In genomic region chr5:17766006-17766677, GRCm38 (mm10) we compare ENCODE assay signal across 9 mouse cellular contexts.
A peak's percentile ranks its signal among the peaks of the same experiment; 100 is the strongest.
DNase-seq lines count a peak whose midpoint lies in the region; ATAC-seq and TF ChIP-seq lines count a peak whose summit lies in the region.
"Had no signal": no experiment of that assay in that cellular context is flagged by ENCODE, and none has a peak within 500 bp of the region (broad histone marks: within the 10 kb centered on the region; RNA-seq: fewer than 3 reads in every experiment).

No protein-coding gene starts in this region.

- no peaks in the 10 kb centered on the region for H3K4me1 ChIP-seq in embryonic facial prominence, embryonic 11.5 days (ENCODE audit: control insufficient read depth, insufficient read depth, low read length)
- no peaks in the 10 kb centered on the region for H3K4me1 ChIP-seq in embryonic facial prominence, embryonic 10.5 days
- no peaks in the 10 kb centered on the region for H3K4me1 ChIP-seq in neural tube, embryonic 11.5 days (ENCODE audit: control insufficient read depth, insufficient read depth, low read length)
- no peaks in the 10 kb centered on the region for H3K4me1 ChIP-seq in hindbrain, embryonic 16.5 days (ENCODE audit: control insufficient read depth, insufficient read depth, low read depth, low read length)
- H3K4me1 ChIP-seq in stomach, postnatal 0 days (replicated peaks; ENCODE audit: control insufficient read depth, insufficient read depth), result no peaks in the 10 kb centered on the region
- H3K4me1 ChIP-seq: megakaryocyte, embryonic 14.5 days had no signal

- peak; percentile 77 for DNase-seq in embryonic facial prominence, embryonic 11.5 days (ENCODE audit: low spot score)
- DNase-seq in embryonic facial prominence, embryonic 10.5 days (ENCODE audit: low spot score), result no peak
- DNase-seq in neural tube, embryonic 11.5 days (ENCODE audit: low spot score), result peak; percentile 33
- DNase-seq in neural tube, embryonic 10.5 days (ENCODE audit: extremely low spot score, low spot score), result no peak
- DNase-seq in stomach, postnatal 0 days (ENCODE audit: low spot score), result no peak
- DNase-seq in kidney, postnatal 14 days, result no peak
- DNase-seq in frontal cortex, postnatal 25 days (ENCODE audit: low spot score in 2 of 2), result no peak

- no peak for TF ChIP-seq EP300 in stomach, postnatal 0 days (optimal IDR thresholded peaks at IDR 0.05)

- no peaks in the 10 kb centered on the region for H3K27me3 ChIP-seq in embryonic facial prominence, embryonic 11.5 days (ENCODE audit: control insufficient read depth, insufficient read depth, low read length)
- no peaks in the 10 kb centered on the region for H3K27me3 ChIP-seq in embryonic facial prominence, embryonic 10.5 days (replicated peaks; ENCODE audit: low read depth, poor library complexity, severe bottlenecking)
- H3K27me3 ChIP-seq in neural tube, embryonic 11.5 days (ENCODE audit: control insufficient read depth, insufficient read depth, low read length), result no peaks in the 10 kb centered on the region
- no peaks in the 10 kb centered on the region for H3K27me3 ChIP-seq in hindbrain, embryonic 16.5 days (replicated peaks; ENCODE audit: control insufficient read depth, insufficient read depth, low read length)
- no peaks in the 10 kb centered on the region for H3K27me3 ChIP-seq in stomach, postnatal 0 days (ENCODE audit: control insufficient read depth, insufficient read depth, low read length)
- H3K27me3 ChIP-seq: megakaryocyte, embryonic 14.5 days had no signal

- no peaks in the 10 kb centered on the region for H3K36me3 ChIP-seq in embryonic facial prominence, embryonic 11.5 days (replicated peaks; ENCODE audit: control insufficient read depth, insufficient read depth, low read depth, low read length)
- H3K36me3 ChIP-seq in embryonic facial prominence, embryonic 10.5 days (replicated peaks), result no peaks in the 10 kb centered on the region
- no peaks in the 10 kb centered on the region for H3K36me3 ChIP-seq in neural tube, embryonic 11.5 days (ENCODE audit: control insufficient read depth, insufficient read depth, low read length)
- H3K36me3 ChIP-seq in hindbrain, embryonic 16.5 days (ENCODE audit: control insufficient read depth, insufficient read depth, low read length), result no peaks in the 10 kb centered on the region
- no peaks in the 10 kb centered on the region for H3K36me3 ChIP-seq in stomach, postnatal 0 days (ENCODE audit: control insufficient read depth, insufficient read depth, low read length)

- ATAC-seq in embryonic facial prominence, embryonic 11.5 days (replicated peaks; ENCODE audit: insufficient number of reproducible peaks, low FRiP score, low TSS enrichment, low read depth), result no peak
- peak; percentile 69; the same call in 1 of the 2 replicates for ATAC-seq in neural tube, embryonic 11.5 days (ENCODE audit: insufficient read depth, low FRiP score, low TSS enrichment)
- peak; percentile 83 for ATAC-seq in hindbrain, embryonic 16.5 days
- no peak for ATAC-seq in stomach, postnatal 0 days (ENCODE audit: low FRiP score, low TSS enrichment)

- H3K27ac ChIP-seq in embryonic facial prominence, embryonic 11.5 days (replicated peaks; ENCODE audit: low read depth, low read length), result no peak overlapping the region
- no peak overlapping the region for H3K27ac ChIP-seq in embryonic facial prominence, embryonic 10.5 days (replicated peaks)
- H3K27ac ChIP-seq in neural tube, embryonic 11.5 days (ENCODE audit: low read depth, low read length), result no peak overlapping the region
- H3K27ac ChIP-seq in hindbrain, embryonic 16.5 days (ENCODE audit: low read depth, low read length), result no peak overlapping the region
- no peak overlapping the region for H3K27ac ChIP-seq in stomach, postnatal 0 days (replicated peaks)

- no peak overlapping the region for H3K9ac ChIP-seq in embryonic facial prominence, embryonic 11.5 days (replicated peaks; ENCODE audit: low read length)
- no peak overlapping the region for H3K9ac ChIP-seq in neural tube, embryonic 11.5 days (ENCODE audit: low read length)
- H3K9ac ChIP-seq in hindbrain, embryonic 16.5 days (ENCODE audit: low read depth, low read length), result no peak overlapping the region
- no peak overlapping the region for H3K9ac ChIP-seq in stomach, postnatal 0 days (ENCODE audit: low read length)

- no peak overlapping the region for H3K4me2 ChIP-seq in embryonic facial prominence, embryonic 11.5 days (ENCODE audit: low read depth, low read length)
- no peak overlapping the region for H3K4me2 ChIP-seq in neural tube, embryonic 11.5 days (ENCODE audit: low read depth)
- no peak overlapping the region for H3K4me2 ChIP-seq in hindbrain, embryonic 16.5 days (ENCODE audit: low read length)
- H3K4me2 ChIP-seq in stomach, postnatal 0 days (replicated peaks; ENCODE audit: low read depth), result no peak overlapping the region

- no peak overlapping the region for H3K4me3 ChIP-seq in embryonic facial prominence, embryonic 11.5 days (ENCODE audit: low read depth, low read length)
- H3K4me3 ChIP-seq in embryonic facial prominence, embryonic 10.5 days, result no peak overlapping the region
- H3K4me3 ChIP-seq in neural tube, embryonic 11.5 days (ENCODE audit: low read depth, low read length), result no peak overlapping the region
- H3K4me3 ChIP-seq in hindbrain, embryonic 16.5 days (ENCODE audit: low read length), result no peak overlapping the region
- H3K4me3 ChIP-seq in stomach, postnatal 0 days (ENCODE audit: low read depth, low read length), result no peak overlapping the region
- H3K4me3 ChIP-seq: megakaryocyte, embryonic 14.5 days had no signal

- WGBS in embryonic facial prominence, embryonic 11.5 days, result 60% methylated on average over 4 of the region's 4 CpGs
- 64% methylated on average over 4 of the region's 4 CpGs for WGBS in embryonic facial prominence, embryonic 10.5 days
- 62% methylated on average over 4 of the region's 4 CpGs for WGBS in neural tube, embryonic 11.5 days
- WGBS in hindbrain, embryonic 16.5 days, result 58% methylated on average over 4 of the region's 4 CpGs
- WGBS in stomach, postnatal 0 days, result 51% methylated on average over 4 of the region's 4 CpGs

- TF ChIP-seq CTCF in stomach, postnatal 0 days (IDR thresholded peaks at IDR 0.05; ENCODE audit: low read depth), result peak; percentile 83

- no peaks in the 10 kb centered on the region for H3K9me3 ChIP-seq in embryonic facial prominence, embryonic 11.5 days (replicated peaks; ENCODE audit: control insufficient read depth, low read length)
- no peaks in the 10 kb centered on the region for H3K9me3 ChIP-seq in embryonic facial prominence, embryonic 10.5 days
- H3K9me3 ChIP-seq in neural tube, embryonic 11.5 days (ENCODE audit: control insufficient read depth, low read length), result no peaks in the 10 kb centered on the region
- no peaks in the 10 kb centered on the region for H3K9me3 ChIP-seq in hindbrain, embryonic 16.5 days (ENCODE audit: control insufficient read depth, low read length)
- H3K9me3 ChIP-seq in stomach, postnatal 0 days (ENCODE audit: control insufficient read depth, low read length), result no peaks in the 10 kb centered on the region
- H3K9me3 ChIP-seq: megakaryocyte, embryonic 14.5 days had no signal

Comparison
In these comparisons a context has a peak if more than half of its experiments do, and no peak if none do; other contexts are left out.
1. DNase-seq: peak in embryonic facial prominence, embryonic 11.5 days (single experiment) and neural tube, embryonic 11.5 days (single experiment); none in embryonic facial prominence, embryonic 10.5 days (single experiment), neural tube, embryonic 10.5 days (single experiment), stomach, postnatal 0 days (single experiment), kidney, postnatal 14 days (single experiment) and frontal cortex, postnatal 25 days (0 of 2).
2. ATAC-seq: peak in neural tube, embryonic 11.5 days (single experiment) and hindbrain, embryonic 16.5 days (single experiment); none in embryonic facial prominence, embryonic 11.5 days (single experiment) and stomach, postnatal 0 days (single experiment).